Mouse (Mus musculus): ENCODE data around the gene Pxmp4.

DNA sequence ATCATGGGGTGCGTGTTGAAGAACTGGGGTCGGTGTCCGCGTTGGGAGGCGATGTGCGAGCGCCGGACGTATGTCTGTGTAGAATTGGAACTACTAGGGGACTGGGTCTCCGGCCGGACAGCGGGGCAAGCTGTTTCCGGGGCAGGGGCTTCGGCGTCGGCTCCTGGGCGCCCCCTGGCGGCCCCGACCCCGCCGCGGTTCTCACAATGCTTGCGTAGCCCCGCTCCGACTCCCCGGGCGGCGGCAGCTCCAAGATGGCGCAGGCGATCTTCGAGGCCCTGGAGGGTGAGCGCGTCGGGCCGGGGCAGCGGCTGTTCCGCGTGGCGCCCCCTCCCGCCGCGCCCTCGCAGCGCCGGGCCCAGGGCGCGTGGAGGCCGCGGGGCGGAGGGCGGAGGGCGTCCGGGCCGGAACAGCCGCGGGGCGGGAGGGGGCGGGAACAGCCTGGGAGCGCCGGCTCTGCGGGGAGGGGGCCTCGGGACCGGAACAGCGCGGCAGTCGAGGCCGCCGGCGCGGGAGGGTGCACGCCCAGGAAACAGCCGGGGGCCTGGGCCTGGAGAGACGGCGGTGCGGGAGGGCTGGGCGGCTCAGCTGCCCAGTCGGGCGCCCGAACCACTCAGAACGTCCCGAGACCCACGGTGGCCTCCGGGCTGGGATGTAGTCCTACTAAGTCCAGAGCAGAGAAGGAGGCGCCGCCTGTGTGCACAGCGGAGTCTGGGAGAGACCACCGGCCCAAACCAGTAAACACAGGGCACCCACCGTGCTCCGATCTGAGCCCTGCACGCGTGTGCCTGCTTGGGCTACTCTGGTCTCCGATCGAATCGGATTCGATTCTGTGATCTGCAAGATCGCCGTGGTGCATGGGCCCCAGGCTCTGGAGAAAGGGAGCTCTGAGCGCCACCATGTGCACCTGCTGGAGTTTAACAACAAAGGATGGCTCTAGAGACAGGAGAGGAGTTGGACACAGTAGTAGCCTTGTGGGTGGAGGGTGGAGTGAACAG, 9.9 kb upstream of the Pxmp4 start, which contains the start of the genes Zfp341 and 4930519P11Rik:
- TF ChIP-seq CTCF (IDR thresholded peaks at IDR 0.05; ENCODE audit: low read depth) (peak; percentile 70), EP300 (IDR thresholded peaks at IDR 0.05; ENCODE audit: low read depth) (0 out of 2 replicates have a peak, but pooled peaks have one; percentile 38)
